Mouse (Mus musculus) v-Abl transformed pro-B cells (cell line): ENCODE results near the gene Tacc2.

Source experiments
- in situ Hi-C, 2 experiments: fragments of 400-800 bp; cut with MboI; formaldehyde crosslinking; loops; one replicate each; pipeline ENCODE4 v1.15.1; 2025; ENCODE audit not compliant: unreplicated experiment in 2 of 2

The Tacc2 gene

DNA sequence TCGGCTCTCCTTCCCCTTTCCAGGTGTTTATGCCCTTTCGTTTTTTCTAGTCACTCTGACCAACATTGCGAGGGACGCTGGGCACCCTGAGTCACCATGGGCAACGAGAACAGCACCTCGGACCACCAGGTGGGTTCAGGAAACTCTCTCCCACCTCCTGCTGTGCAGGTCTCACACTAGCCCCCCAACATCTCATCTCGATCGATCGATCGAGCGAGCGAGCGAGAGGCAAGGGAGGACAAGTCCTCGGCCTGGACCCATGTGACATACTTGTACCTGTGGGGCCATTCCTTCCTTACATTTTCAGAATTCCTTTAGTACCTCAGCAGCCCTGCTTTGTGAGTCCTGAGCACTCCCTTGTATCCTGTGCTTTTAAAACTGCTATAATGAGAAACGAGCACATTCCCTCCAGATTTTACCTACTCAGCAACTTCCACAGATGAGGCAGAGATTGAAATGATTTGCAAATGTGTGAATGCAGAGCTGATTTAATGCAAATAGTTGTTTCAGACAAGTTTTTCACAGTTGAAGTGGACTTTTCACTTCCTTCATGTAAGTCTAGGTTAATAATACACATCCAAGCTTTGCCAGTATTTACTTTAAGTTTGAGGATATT is at the start of gene Tacc2:
TSS of gene Tacc2 (plus strand) at position 51 of the 616 bp plus-strand sequence.
- in situ Hi-C loops: no loop called here

DNA sequence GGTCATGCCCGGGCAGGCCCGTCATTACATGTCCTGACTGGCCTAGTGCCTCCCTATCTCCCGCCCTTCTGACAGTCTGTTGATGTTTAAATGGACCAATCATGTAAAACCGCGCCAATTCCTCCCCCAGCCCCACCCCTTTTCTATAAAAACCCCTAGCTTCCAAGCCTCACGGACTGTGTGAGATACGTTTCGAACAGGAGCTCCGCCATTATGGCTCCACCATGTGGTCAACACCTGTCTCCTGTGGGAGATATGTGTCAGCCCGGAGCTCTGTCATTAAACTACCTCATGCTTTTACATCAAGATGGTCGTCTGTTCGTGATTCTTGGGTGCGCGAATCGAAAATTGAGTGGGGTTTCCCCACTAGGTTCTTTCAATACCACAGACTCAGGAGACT is 46.1 kb upstream of the Tacc2 start:
- in situ Hi-C loops: loop anchor here (5.0 to 25.0 kb wide), 4 partner anchors 231 to 1031 kb away; partner anchors contain the start of genes 2310057M21Rik (in 1 of the 2), Bub3 (in 1 of the 2), Plekha1 (in 1 of the 2) and Pstk (in 1 of the 2)

DNA sequence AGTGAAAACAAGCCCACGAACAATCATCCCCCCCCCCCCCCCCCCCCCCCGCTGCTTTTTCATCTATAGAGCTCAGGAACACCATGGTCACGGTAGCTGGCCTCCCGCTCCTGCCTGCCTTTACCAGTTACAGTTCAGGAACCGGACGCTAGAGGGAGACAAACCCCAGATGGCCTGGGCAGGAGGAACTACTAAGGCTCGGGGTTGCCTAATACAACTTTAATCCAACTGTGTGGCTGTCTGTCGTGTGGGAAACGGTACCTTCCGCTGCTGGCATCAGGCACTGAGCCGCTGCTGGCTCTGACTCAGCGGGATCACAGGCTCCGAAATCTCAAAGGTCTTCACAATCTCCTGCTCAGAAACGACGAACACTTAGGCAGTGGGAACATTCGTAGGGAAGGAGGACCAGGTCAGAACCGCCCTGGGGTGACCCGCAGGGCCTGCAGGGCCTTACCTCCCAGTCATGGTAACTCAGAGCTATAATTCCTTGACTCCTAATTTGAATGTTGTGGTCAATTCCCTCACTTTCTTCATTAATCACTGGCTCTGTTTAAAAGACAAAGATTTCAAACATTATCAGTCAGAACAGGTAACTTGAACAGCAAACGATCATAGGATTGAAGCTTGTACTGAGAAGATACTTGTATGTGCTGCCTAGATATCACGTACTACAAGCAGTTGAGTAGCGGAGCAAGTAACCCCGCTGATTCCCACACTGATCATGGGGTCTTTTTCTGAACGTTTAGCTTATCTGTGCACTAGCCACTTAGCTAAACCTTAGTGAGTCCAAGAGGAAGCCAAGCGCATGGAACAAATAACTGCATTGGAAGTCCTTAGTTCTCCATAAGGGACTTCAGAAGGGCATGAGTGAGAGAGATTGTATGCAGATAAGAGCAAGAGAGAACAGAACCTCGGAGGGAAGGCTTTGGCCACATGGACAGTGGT is 43.6 kb upstream of the Tacc2 start:
- in situ Hi-C loops: loop anchor here (5.0 to 25.0 kb wide), 4 partner anchors 229 to 1029 kb away; partner anchors contain the start of genes 2310057M21Rik (in 1 of the 2), Bub3 (in 1 of the 2), Plekha1 (in 1 of the 2) and Pstk (in 1 of the 2)

DNA sequence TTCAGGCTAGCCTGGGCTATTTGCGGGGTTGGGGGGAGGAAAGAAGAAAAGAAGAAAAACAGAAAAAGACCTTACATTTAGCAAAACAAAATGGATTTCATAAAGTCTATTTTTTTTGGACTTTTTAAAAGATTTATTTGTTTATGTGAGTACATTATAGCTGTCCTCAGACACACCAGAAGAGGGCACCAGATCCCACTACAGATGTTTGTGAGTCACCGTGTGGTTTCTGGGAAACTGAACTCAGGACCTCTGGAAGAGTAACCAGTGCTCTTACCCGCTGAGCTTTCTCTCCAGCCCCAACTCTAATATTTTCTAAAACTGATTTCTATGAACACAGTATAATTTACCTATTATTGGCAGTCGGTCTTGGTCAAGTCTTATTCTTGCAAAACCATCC is 42.1 kb upstream of the Tacc2 start:
- in situ Hi-C loops: loop anchor here (25.0 kb wide), 3 partner anchors 327 to 1027 kb away; partner anchors contain the start of genes 2310057M21Rik (in 1 of the 2), Bub3 (in 1 of the 2), Plekha1 (in 1 of the 2) and Pstk (in 1 of the 2)

DNA sequence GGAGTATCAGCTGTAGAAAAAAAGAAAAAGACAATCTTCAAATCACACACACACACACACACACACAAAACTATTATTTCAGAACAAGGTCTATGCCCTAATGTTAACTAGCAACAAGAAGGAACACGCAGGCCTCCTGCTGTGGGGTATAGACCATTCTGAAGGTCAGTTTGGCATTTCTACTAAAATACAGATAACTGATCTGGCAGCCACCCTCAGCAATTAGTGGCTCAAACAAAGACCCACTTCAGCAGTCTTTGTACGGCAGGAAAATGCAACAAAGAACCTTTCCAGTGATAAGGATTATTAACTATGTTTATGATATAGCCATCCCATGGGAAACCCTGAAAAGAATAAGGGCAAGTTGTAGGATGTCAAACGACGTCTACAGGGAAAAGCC is 40.2 kb upstream of the Tacc2 start:
- in situ Hi-C loops: loop anchor here (25.0 kb wide), 3 partner anchors 325 to 1025 kb away; partner anchors contain the start of genes 2310057M21Rik (in 1 of the 2), Bub3 (in 1 of the 2), Plekha1 (in 1 of the 2) and Pstk (in 1 of the 2)

DNA sequence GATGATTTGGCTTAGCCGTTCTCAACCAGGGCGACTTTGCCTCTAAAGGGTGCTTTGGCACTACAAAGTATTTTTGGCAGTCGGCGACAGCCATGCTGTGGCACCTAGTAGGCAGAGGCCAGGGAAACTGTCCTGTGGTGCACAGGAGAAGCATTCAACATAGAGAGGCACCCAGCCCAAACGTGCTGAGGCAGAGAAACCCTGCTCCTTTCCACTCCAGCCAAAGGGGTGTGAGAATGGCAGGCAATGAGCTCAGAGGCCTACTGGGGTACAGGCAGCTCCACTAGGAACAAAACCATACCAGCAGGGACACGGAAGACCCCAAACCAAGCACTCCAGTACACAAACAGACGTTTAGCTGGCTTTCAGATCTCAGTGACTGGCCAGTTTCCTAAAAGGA is 37.1 kb upstream of the Tacc2 start:
- in situ Hi-C loops: loop anchor here (10.0 to 25.0 kb wide), 4 partner anchors 225 to 1022 kb away; partner anchors contain the start of genes 2310057M21Rik (in 1 of the 2), Bub3 (in 1 of the 2), Plekha1 (in 1 of the 2) and Pstk (in 1 of the 2)

DNA sequence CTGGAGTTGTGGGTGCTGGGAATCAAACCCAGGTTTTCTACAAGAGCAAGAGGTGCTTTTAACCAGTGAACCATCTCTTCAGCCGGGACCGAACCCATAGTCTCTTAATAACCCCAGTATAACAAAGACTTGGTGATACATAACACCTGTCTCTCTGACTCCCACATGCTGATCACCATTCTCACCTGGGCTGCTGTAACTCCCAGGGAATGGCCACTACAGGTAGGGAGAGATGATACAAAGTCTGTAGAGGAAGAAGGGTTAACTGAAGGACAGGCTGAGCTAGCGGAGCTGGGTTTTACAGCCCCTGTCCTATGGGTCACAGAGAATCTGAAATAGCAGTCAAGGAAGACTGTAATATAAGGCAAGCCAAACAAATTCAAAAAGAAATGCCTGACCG is 34.1 kb upstream of the Tacc2 start:
- in situ Hi-C loops: loop anchor here (10.0 to 25.0 kb wide), 4 partner anchors 222 to 1019 kb away; partner anchors contain the start of genes 2310057M21Rik (in 1 of the 2), Bub3 (in 1 of the 2), Plekha1 (in 1 of the 2) and Pstk (in 1 of the 2)

DNA sequence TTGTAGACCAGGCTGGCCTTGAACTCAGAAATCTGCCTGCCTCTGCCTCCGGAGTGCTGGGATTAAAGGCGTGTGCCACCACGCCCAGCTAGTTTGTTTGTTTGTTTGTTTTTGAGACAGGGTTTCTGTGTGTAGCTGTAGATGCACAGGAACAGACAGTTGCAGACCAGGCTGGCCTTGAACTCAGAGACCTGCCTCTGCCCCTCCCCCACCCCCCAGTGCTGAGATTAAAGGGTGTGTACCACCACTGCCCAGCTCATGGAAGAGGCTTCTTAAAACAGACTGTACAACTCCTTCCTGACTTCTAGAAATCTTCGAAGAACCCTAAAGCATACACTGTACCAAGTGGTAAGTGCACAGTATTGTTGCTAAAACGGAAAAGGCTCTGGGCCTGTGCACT is 31.8 kb upstream of the Tacc2 start:
- in situ Hi-C loops: loop anchor here (10.0 to 25.0 kb wide), 4 partner anchors 219 to 1017 kb away; partner anchors contain the start of genes 2310057M21Rik (in 1 of the 2), Bub3 (in 1 of the 2), Plekha1 (in 1 of the 2) and Pstk (in 1 of the 2)

DNA sequence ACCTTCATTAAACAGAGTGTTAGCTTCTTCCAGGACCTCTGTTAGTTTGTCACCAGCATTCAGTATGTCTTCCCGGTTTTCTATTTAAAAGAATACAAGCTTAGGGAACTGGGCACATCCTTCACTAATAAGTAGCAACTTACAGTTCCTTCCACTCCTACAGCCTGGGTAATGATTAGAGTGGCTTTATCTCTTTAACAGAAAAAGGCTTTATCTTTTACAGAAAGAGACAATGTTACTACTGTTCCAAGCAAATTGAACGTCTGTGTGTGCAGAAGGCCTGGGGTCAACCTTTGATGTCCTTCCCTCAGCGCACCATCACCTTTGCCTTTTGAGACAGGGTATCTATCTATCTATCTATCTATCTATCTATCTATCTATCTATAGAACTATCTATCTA is 31.3 kb upstream of the Tacc2 start:
- in situ Hi-C loops: loop anchor here (10.0 to 25.0 kb wide), 4 partner anchors 219 to 1016 kb away; partner anchors contain the start of genes 2310057M21Rik (in 1 of the 2), Bub3 (in 1 of the 2), Plekha1 (in 1 of the 2) and Pstk (in 1 of the 2)

DNA sequence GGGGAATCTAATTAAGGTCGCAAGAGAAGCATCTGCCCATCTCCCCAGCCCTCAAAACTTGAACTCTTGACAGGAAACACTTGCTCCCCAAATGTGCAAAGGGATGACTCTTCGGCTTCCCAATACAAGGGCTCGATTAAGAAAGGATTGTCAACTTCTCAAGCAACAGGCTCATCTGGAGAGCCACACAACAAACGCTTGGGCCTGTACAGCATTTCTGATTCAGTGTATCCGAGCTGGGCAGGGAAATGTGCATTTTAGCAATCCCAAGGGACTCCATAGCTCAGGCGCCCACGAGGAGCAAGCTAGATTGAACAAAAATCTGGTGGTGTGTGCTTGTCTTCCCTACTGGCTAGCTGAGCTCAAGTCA is 30.8 kb upstream of the Tacc2 start:
- in situ Hi-C loops: loop anchor here (10.0 to 25.0 kb wide), 4 partner anchors 218 to 1016 kb away; partner anchors contain the start of genes 2310057M21Rik (in 1 of the 2), Bub3 (in 1 of the 2), Plekha1 (in 1 of the 2) and Pstk (in 1 of the 2)

DNA sequence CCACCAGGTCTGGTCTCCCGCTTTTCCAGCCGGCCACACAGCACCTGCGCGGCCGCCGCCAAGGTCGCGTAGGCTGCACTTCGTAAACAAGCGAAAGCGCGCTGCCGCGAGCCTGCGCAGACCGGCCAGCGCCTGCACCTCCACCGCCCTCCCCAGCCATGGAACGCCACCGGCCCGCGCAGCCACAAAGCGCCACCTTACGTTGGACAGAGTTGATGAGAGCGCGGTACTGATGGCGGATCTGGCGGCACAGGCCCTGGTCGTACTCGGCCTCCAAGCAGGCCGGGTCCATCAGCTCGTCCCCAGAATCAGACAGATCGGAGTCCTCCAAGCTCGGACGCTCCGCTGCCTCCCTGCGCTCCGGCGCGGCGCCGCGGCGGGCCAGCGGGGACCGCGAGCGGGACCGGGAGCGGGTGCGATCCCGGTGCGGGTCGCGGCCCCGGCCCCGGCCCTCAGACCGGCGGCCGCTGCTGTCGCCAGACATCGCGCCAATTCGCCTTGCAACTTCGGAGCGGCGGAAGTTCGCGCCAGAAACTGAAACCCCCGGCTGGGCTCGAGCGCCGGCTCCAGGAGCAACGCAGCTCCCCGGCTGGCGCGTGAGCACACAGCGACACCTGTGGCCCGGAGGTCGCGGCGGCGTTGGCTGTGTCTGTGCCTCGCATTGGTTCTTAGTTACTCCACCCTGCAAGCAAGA is 30.3 kb upstream of the Tacc2 start:
- in situ Hi-C loops: loop anchor here (10.0 to 25.0 kb wide), 4 partner anchors 218 to 1015 kb away; partner anchors contain the start of genes 2310057M21Rik (in 1 of the 2), Bub3 (in 1 of the 2), Plekha1 (in 1 of the 2) and Pstk (in 1 of the 2)

DNA sequence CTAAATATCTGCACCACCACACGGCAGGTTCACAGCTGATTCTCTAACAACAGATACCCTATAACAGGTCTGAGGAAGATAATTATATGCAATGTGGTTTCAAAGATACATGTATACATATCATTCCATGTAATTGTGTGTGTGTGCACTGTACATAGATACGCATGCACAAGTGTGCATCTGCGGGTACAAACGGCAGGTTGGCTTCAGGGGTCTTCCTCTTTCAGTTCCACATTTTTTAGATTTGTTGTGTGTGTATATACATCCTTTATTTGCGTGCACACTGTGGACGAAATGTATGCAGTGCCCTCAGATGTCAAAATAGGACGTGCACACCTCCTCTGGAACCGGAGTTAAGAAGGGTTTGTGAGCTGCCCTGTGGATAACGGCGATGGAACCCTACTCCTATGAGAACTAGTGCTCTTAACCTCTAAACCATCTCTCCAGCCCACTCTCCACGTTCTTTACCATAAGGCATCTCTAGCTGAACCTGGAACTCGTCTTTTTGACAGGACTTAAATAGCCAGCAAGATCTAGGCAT is 29.5 kb upstream of the Tacc2 start:
- in situ Hi-C loops: loop anchor here (10.0 to 25.0 kb wide), 4 partner anchors 217 to 1015 kb away; partner anchors contain the start of genes 2310057M21Rik (in 1 of the 2), Bub3 (in 1 of the 2), Plekha1 (in 1 of the 2) and Pstk (in 1 of the 2)

DNA sequence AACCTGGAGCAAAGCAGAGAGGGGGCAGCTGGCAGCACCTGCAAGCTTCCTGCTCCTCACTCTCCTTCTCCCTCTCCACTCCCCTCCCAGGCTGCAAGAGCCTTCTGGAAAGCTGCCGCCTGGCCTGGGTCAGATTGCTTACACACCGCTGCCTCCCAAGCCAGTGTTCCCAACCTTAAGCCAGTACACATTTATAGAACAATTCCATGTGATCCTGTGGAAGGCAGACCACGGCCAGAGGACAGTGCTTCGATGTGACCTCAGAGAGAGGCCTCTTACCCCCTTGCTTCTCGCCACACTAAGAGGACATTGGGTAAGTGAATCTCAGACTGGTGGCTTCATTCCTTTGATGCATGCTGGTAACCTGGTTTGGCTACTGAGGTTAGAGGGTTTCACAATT is 24.5 kb upstream of the Tacc2 start:
- in situ Hi-C loops: no loop called here

DNA sequence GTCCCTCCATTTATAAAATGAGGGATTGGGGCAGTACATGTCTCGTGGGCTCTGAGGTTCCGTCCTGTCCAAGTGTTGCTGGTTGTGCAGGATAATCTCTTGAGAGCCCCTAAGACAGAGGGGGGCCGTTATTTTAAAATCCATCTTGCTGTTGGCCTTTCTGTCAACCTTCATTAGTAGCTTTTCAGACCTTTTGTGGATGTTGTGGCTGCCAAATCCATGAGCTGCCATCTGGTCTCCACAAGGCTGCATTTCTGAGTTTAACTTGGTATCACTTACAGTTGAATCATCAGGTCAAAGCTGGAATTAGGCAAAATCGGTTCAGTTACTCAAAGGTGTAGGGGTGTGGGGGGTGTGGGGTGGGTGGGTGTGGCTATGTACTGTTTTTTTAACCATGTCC is 23.9 kb upstream of the Tacc2 start:
- in situ Hi-C loops: no loop called here

DNA sequence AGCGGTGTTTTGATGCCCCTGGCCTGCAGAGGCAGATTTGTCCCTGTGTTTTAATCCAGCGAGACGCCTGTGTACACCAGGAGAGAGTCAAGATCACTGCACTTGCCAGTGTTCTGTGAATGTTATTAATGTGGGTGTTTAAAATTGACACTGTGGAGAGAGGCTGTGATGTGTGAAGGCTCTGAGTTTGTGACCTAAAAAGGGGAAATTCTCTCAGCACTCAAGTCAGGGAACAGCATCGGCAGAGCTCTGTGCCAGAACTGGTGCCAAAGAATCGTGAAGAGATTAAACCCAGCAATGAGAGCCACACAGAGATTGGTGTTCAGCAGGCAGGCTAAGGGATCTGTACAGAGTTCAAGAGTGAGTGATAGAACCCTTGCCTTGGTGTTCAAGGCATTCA is 21.6 kb upstream of the Tacc2 start:
- in situ Hi-C loops: no loop called here

DNA sequence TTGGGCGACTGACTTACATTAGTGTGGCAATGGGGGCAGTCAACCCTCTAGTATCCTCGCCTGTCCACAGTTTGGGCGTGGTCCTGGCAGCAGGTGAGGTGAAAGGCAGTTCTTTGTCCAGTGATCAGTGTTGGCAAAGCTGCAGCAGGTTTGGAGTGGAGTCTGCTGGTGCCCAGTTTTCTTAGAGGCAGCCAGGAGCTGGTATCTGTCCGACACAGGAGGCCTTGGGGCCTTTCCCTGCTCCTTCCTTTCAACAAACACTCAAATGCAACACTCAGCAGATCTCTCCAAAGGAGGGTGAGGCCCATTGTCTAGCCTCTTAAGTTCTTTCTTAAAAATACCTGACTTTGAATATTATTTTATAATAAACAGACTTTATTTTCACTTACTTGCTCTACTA is 18.6 kb upstream of the Tacc2 start:
- in situ Hi-C loops: no loop called here

DNA sequence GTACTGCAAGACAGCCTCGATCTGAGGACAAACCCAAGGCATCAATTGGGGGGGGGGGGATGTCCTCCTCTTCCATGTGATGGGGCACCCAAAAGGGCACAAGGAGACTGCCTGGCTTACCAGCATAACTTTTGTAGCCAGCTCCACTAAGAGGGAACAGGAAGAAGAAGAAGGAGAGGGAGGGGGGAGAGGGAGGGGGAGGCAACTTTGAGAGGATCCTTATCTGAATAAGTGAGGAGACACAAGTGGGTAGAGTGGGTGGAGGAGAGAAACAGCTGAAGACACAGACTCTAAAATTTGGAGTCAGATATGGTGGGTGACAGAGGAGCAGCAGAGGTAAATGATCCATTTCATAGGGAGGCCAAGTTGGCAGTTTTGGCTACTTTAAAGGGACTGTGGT is 16.3 kb upstream of the Tacc2 start:
- in situ Hi-C loops: no loop called here

DNA sequence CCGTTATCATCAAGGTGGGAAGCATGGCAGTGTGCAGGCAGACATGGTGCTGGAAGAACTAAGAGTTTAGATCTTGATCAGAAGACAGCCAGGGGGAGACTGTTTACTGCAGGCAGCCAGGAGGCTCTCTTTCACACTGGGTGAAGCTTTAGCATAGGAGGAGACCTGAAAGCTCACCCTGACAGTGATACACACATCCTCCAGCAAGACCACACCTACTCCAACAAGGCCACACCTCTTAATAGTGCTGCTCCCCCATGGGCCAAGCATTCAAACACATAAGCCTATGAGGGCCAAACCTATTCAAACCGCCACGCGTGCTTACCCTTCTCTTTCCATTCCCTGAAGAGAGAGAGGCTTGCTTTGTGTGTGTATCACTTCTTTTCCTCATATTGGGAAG is 14.0 kb upstream of the Tacc2 start:
- in situ Hi-C loops: no loop called here

DNA sequence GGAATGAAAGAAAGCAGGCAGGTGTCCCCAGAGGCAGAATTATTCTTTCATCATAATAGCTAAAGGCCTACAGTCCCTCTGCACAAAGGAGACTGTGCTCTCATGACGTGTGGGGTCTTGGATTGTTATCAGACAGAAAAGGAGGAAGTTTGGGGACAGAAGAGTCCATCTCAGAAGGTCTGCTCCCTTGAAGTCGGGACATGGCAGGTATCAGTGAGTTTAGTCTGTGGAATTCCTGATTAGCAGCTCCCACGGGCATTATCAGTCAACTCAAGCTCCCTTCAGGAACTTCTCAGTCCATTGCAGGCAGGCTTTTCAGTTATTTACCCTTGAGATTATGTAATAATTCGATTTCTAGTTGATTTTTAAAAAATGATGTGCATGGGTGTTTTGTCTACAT is 13.4 kb upstream of the Tacc2 start:
- in situ Hi-C loops: no loop called here
